Mouse (Mus musculus): ENCODE measurements around the gene Dnajc5g. TPM values are rescaled to one million over a fixed set of nuclear protein-coding genes. Genes with fewer than 3 reads are reported as not detected.
A peak's percentile ranks its signal among the peaks of the same experiment; 100 is the strongest.

Gene Dnajc5g
- polyA plus RNA-seq, 1 experiment from 2014 or later, result not detected

- H3K27me3 ChIP-seq (replicated peaks; ENCODE audit: control insufficient read depth, insufficient read depth, low read length), result peaks cover 2% of the 10 kb centered on the region; the same call in 1 of the 2 replicates
- H3K9ac ChIP-seq (ENCODE audit: low read depth, low read length), result no peak overlapping the region
- H3K4me1 ChIP-seq (ENCODE audit: control insufficient read depth, insufficient read depth, low read depth, low read length), result no peaks in the 10 kb centered on the region
- no peak overlapping the region for H3K27ac ChIP-seq (ENCODE audit: low read depth, low read length)
- no peak overlapping the region for H3K4me2 ChIP-seq (ENCODE audit: low read length)
- H3K36me3 ChIP-seq (ENCODE audit: control insufficient read depth, insufficient read depth, low read length), result no peaks in the 10 kb centered on the region
- 41% methylated on average over 5 of the region's 5 CpGs for WGBS
- H3K4me3 ChIP-seq (ENCODE audit: low read length), result no peak overlapping the region
- ATAC-seq, result no peak
- no peaks in the 10 kb centered on the region for H3K9me3 ChIP-seq (ENCODE audit: control insufficient read depth, low read length)
These were observed 20.0 kb downstream of the Dnajc5g start for GRCm38 (mm10) chr5:31126050-31126449.

- no peak overlapping the region for H3K27ac ChIP-seq (ENCODE audit: low read depth, low read length)
- no peak overlapping the region for H3K9ac ChIP-seq (ENCODE audit: low read depth, low read length)
- H3K4me3 ChIP-seq (ENCODE audit: low read length), result peak overlapping the region; percentile 35
- no peaks in the 10 kb centered on the region for H3K36me3 ChIP-seq (ENCODE audit: control insufficient read depth, insufficient read depth, low read length)
- peak overlapping the region; percentile 58 for H3K4me2 ChIP-seq (ENCODE audit: low read length)
- no peaks in the 10 kb centered on the region for H3K9me3 ChIP-seq (ENCODE audit: control insufficient read depth, low read length)
- H3K4me1 ChIP-seq (ENCODE audit: control insufficient read depth, insufficient read depth, low read depth, low read length), result peaks cover 16% of the 10 kb centered on the region
- no peak for ATAC-seq
- H3K27me3 ChIP-seq (replicated peaks; ENCODE audit: control insufficient read depth, insufficient read depth, low read length), result peaks cover 51% of the 10 kb centered on the region
- WGBS, result 1% methylated on average over 33 of the region's 33 CpGs
These were observed 30.8 kb downstream of the Dnajc5g start for GRCm38 (mm10) chr5:31136730-31137424.

- Histone ChIP-seq H3K4me3 (ENCODE audit: low read length) (peak overlapping the region; percentile 35), H3K36me3 (ENCODE audit: control insufficient read depth, insufficient read depth, low read length) (no peaks in the 10 kb centered on the region), H3K27ac (ENCODE audit: low read depth, low read length) (no peak overlapping the region), H3K27me3 (replicated peaks; ENCODE audit: control insufficient read depth, insufficient read depth, low read length) (peaks cover 51% of the 10 kb centered on the region), H3K9me3 (ENCODE audit: control insufficient read depth, low read length) (no peaks in the 10 kb centered on the region), H3K4me1 (ENCODE audit: control insufficient read depth, insufficient read depth, low read depth, low read length) (peaks cover 16% of the 10 kb centered on the region), H3K9ac (ENCODE audit: low read depth, low read length) (no peak overlapping the region), H3K4me2 (ENCODE audit: low read length) (peak overlapping the region; percentile 58)
- ATAC-seq, result no peak
- WGBS, result 1% methylated on average over 13 of the region's 13 CpGs
These were observed 31.6 kb downstream of the Dnajc5g start for GRCm38 (mm10) chr5:31137658-31138057.

- WGBS, result 1% methylated on average over 52 of the region's 52 CpGs
- ATAC-seq, result 0 out of 2 replicates have a peak, but pooled peaks have one; percentile 20
- H3K27me3 ChIP-seq (replicated peaks; ENCODE audit: control insufficient read depth, insufficient read depth, low read length), result peaks cover 51% of the 10 kb centered on the region
- no peaks in the 10 kb centered on the region for H3K9me3 ChIP-seq (ENCODE audit: control insufficient read depth, low read length)
- peak within 1 kb of the TSS; percentile 58 for H3K4me2 ChIP-seq (ENCODE audit: low read length)
- H3K36me3 ChIP-seq (ENCODE audit: control insufficient read depth, insufficient read depth, low read length), result peaks cover 1% of the 10 kb centered on the region; the same call in 1 of the 2 replicates
- peaks cover 16% of the 10 kb centered on the region for H3K4me1 ChIP-seq (ENCODE audit: control insufficient read depth, insufficient read depth, low read depth, low read length)
- 0 out of 2 replicates have a peak within 1 kb of the TSS, but pooled peaks have one; percentile 36 for H3K9ac ChIP-seq (ENCODE audit: low read depth, low read length)
- H3K4me3 ChIP-seq (ENCODE audit: low read length), result peak within 1 kb of the TSS; percentile 35
- H3K27ac ChIP-seq (ENCODE audit: low read depth, low read length), result no peak within 1 kb of the TSS
These were observed 32.3 kb downstream of the Dnajc5g start, which contains the start of gene Ucn for GRCm38 (mm10) chr5:31138241-31138967. Gene Ucn (minus strand): TSS chr5:31138829.

GRCm38 (mm10) chr5:31138968-31139425 is 32.9 kb downstream of the Dnajc5g start:
- no peak for ATAC-seq
- Histone ChIP-seq H3K4me1 (ENCODE audit: control insufficient read depth, insufficient read depth, low read depth, low read length) (peaks cover 16% of the 10 kb centered on the region), H3K9me3 (ENCODE audit: control insufficient read depth, low read length) (no peaks in the 10 kb centered on the region), H3K4me2 (ENCODE audit: low read length) (no peak overlapping the region), H3K27ac (ENCODE audit: low read depth, low read length) (no peak overlapping the region), H3K36me3 (ENCODE audit: control insufficient read depth, insufficient read depth, low read length) (peaks cover 4% of the 10 kb centered on the region), H3K27me3 (replicated peaks; ENCODE audit: control insufficient read depth, insufficient read depth, low read length) (peaks cover 51% of the 10 kb centered on the region), H3K4me3 (ENCODE audit: low read length) (no peak overlapping the region), H3K9ac (ENCODE audit: low read depth, low read length) (no peak overlapping the region)
- 17% methylated on average over 9 of the region's 9 CpGs for WGBS

GRCm38 (mm10) chr5:31149781-31150180 is 43.7 kb downstream of the Dnajc5g start:
- Histone ChIP-seq H3K27me3 (replicated peaks; ENCODE audit: control insufficient read depth, insufficient read depth, low read length) (no peaks in the 10 kb centered on the region), H3K27ac (ENCODE audit: low read depth, low read length) (no peak overlapping the region), H3K36me3 (ENCODE audit: control insufficient read depth, insufficient read depth, low read length) (0 out of 2 replicates have a peak, but pooled peaks cover 4% of the 10 kb centered on the region), H3K4me3 (ENCODE audit: low read length) (no peak overlapping the region), H3K9ac (ENCODE audit: low read depth, low read length) (no peak overlapping the region), H3K9me3 (ENCODE audit: control insufficient read depth, low read length) (no peaks in the 10 kb centered on the region), H3K4me2 (ENCODE audit: low read length) (no peak overlapping the region), H3K4me1 (ENCODE audit: control insufficient read depth, insufficient read depth, low read depth, low read length) (peaks cover 10% of the 10 kb centered on the region)
- 76% methylated on average over 4 of the region's 4 CpGs for WGBS
- ATAC-seq, result no peak

- H3K9ac ChIP-seq (ENCODE audit: low read depth, low read length), result no peak overlapping the region
- WGBS, result 93% methylated on average over 3 of the region's 3 CpGs
- no peak overlapping the region for H3K4me3 ChIP-seq (ENCODE audit: low read length)
- H3K27me3 ChIP-seq (replicated peaks; ENCODE audit: control insufficient read depth, insufficient read depth, low read length), result no peaks in the 10 kb centered on the region
- no peaks in the 10 kb centered on the region for H3K9me3 ChIP-seq (ENCODE audit: control insufficient read depth, low read length)
- no peak for ATAC-seq
- H3K4me1 ChIP-seq (ENCODE audit: control insufficient read depth, insufficient read depth, low read depth, low read length), result peaks cover 11% of the 10 kb centered on the region
- H3K36me3 ChIP-seq (ENCODE audit: control insufficient read depth, insufficient read depth, low read length), result peaks cover 1% of the 10 kb centered on the region
- H3K27ac ChIP-seq (ENCODE audit: low read depth, low read length), result no peak overlapping the region
- H3K4me2 ChIP-seq (ENCODE audit: low read length), result no peak overlapping the region
These were observed 45.7 kb downstream of the Dnajc5g start for GRCm38 (mm10) chr5:31151746-31152145.

- 38% methylated on average over 6 of the region's 6 CpGs for WGBS
- H3K4me3 ChIP-seq (ENCODE audit: low read length), result peak overlapping the region; percentile 72
- H3K9ac ChIP-seq (ENCODE audit: low read depth, low read length), result peak overlapping the region; percentile 81
- peak overlapping the region; percentile 81 for H3K4me2 ChIP-seq (ENCODE audit: low read length)
- H3K4me1 ChIP-seq (ENCODE audit: control insufficient read depth, insufficient read depth, low read depth, low read length), result peaks cover 11% of the 10 kb centered on the region
- peak overlapping the region; percentile 77 for H3K27ac ChIP-seq (ENCODE audit: low read depth, low read length)
- peaks cover 19% of the 10 kb centered on the region for H3K36me3 ChIP-seq (ENCODE audit: control insufficient read depth, insufficient read depth, low read length)
- no peaks in the 10 kb centered on the region for H3K9me3 ChIP-seq (ENCODE audit: control insufficient read depth, low read length)
- no peaks in the 10 kb centered on the region for H3K27me3 ChIP-seq (replicated peaks; ENCODE audit: control insufficient read depth, insufficient read depth, low read length)
- peak; percentile 48 for ATAC-seq
These were observed 47.5 kb downstream of the Dnajc5g start for GRCm38 (mm10) chr5:31153516-31154151.

GRCm38 (mm10) chr5:31154152-31154553 is 48.1 kb downstream of the Dnajc5g start, which contains the start of gene Mpv17:
Gene Mpv17 (minus strand): TSS chr5:31154251.
- peak within 1 kb of the TSS; percentile 81 for H3K9ac ChIP-seq (ENCODE audit: low read depth, low read length)
- H3K4me1 ChIP-seq (ENCODE audit: control insufficient read depth, insufficient read depth, low read depth, low read length), result peaks cover 11% of the 10 kb centered on the region
- WGBS, result 1% methylated on average over 19 of the region's 19 CpGs
- no peaks in the 10 kb centered on the region for H3K27me3 ChIP-seq (replicated peaks; ENCODE audit: control insufficient read depth, insufficient read depth, low read length)
- peak within 1 kb of the TSS; percentile 77 for H3K27ac ChIP-seq (ENCODE audit: low read depth, low read length)
- H3K4me2 ChIP-seq (ENCODE audit: low read length), result peak within 1 kb of the TSS; percentile 81
- H3K9me3 ChIP-seq (ENCODE audit: control insufficient read depth, low read length), result no peaks in the 10 kb centered on the region
- peaks cover 24% of the 10 kb centered on the region for H3K36me3 ChIP-seq (ENCODE audit: control insufficient read depth, insufficient read depth, low read length)
- ATAC-seq, result peak; percentile 96
- peak within 1 kb of the TSS; percentile 72 for H3K4me3 ChIP-seq (ENCODE audit: low read length)
